Mouse (Mus musculus) forelimb bud, embryonic 11.5 days (tissue): ENCODE measurements around the gene Zfp773.
A peak's percentile ranks its signal among the peaks of the same experiment; 100 is the strongest.
"Not testable (repeated sequence)": the region's sequence is repeated elsewhere in the genome, so short reads cannot be mapped to it uniquely, and the experiment has no call there.

ENCODE experiments used
- DNase-seq: peaks from one replicate; pipeline ENCODE4 v3.0.0-alpha.2; 2012; ENCODE audit warnings: low read depth, low spot score

Zfp773 gene

GRCm38 (mm10) chr7:7136379-7136866, at the start of gene Zfp773:
Gene Zfp773, minus strand, starts transcription at chr7:7136755.
- peak; percentile 76 for DNase-seq

- peak; percentile 46 for DNase-seq
Measured at GRCm38 (mm10) chr7:7185897-7186296, 49.3 kb upstream of the Zfp773 start.

GRCm38 (mm10) chr7:7171227-7172147, 34.9 kb upstream of the Zfp773 start, which contains the start of gene Zfp418:
Gene Zfp418, plus strand, starts transcription at chr7:7171330.
- DNase-seq: peak; percentile 52

GRCm38 (mm10) chr7:7145991-7146608, 9.5 kb upstream of the Zfp773 start:
- no peak for DNase-seq

GRCm38 (mm10) chr7:7144215-7144614, 7.7 kb upstream of the Zfp773 start:
- DNase-seq: no peak

- DNase-seq: no peak
Measured at GRCm38 (mm10) chr7:7132751-7133150, 3.8 kb downstream of the Zfp773 start.

GRCm38 (mm10) chr7:7130491-7131124, 5.9 kb downstream of the Zfp773 start:
- not testable (repeated sequence) for DNase-seq

- no peak for DNase-seq
Measured at GRCm38 (mm10) chr7:7121602-7121980, 15.0 kb downstream of the Zfp773 start.

GRCm38 (mm10) chr7:7120921-7121601, 15.5 kb downstream of the Zfp773 start, which contains the start of gene Zfp954:
Gene Zfp954, minus strand, starts transcription at chr7:7121488.
- DNase-seq: peak; percentile 88

GRCm38 (mm10) chr7:7118441-7118840, 18.1 kb downstream of the Zfp773 start:
- no peak for DNase-seq

GRCm38 (mm10) chr7:7108501-7108900, 28.1 kb downstream of the Zfp773 start:
- no peak for DNase-seq
